Mouse (Mus musculus): ENCODE data around the gene Hnrnpl. TPM values are rescaled to one million over a fixed set of nuclear protein-coding genes. Genes with fewer than 3 reads are reported as not detected.

The Hnrnpl gene
- polyA plus RNA-seq, 1 experiment from 2014 or later: 326 TPM

- H3K4me3 ChIP-seq (ENCODE audit: low read depth, low read length): peak overlapping the region; percentile 39
- peaks cover 14% of the 10 kb centered on the region for H3K36me3 ChIP-seq (ENCODE audit: control insufficient read depth, insufficient read depth, low read length)
- H3K9ac ChIP-seq (ENCODE audit: low read length): peak overlapping the region; percentile 58
- no peak overlapping the region for H3K27ac ChIP-seq (ENCODE audit: low read depth, low read length)
- H3K27me3 ChIP-seq (ENCODE audit: control insufficient read depth, insufficient read depth, low read length): no peaks in the 10 kb centered on the region
- DNase-seq (ENCODE audit: low spot score): no peak
- ATAC-seq (ENCODE audit: insufficient read depth, low FRiP score, low TSS enrichment): no peak
- H3K4me1 ChIP-seq (ENCODE audit: control insufficient read depth, insufficient read depth, low read length): peaks cover 3% of the 10 kb centered on the region
- peak overlapping the region; percentile 58 for H3K4me2 ChIP-seq (ENCODE audit: low read depth)
- H3K9me3 ChIP-seq (ENCODE audit: control insufficient read depth, low read length): no peaks in the 10 kb centered on the region
- 68% methylated on average over 11 of the region's 11 CpGs for WGBS
Measured at GRCm38 (mm10) chr7:28825686-28826401, 17.5 kb downstream of the Hnrnpl start.

DNA sequence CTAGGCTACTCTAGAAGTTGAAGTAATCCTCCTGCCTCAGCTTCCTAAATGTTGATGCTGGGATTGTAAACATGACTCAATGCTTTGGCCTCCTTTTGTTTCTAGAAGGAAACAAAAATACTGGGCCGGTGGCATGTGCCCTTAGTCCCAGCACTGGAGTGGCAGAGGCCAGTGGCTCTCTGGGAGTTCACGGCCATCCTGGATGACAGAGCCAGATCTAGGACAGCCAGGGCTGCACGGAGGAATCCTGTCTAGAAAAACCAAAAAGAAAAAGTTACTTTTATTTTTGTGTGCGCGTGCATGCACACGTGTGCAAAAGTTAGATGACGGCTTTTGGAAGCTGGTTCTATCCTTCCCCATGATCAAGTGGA, 18.0 kb downstream of the Hnrnpl start:
- Histone ChIP-seq H3K27ac (ENCODE audit: low read depth, low read length) (no peak overlapping the region), H3K36me3 (ENCODE audit: control insufficient read depth, insufficient read depth, low read length) (peaks cover 9% of the 10 kb centered on the region), H3K4me3 (ENCODE audit: low read depth, low read length) (no peak overlapping the region), H3K9me3 (ENCODE audit: control insufficient read depth, low read length) (no peaks in the 10 kb centered on the region), H3K4me1 (ENCODE audit: control insufficient read depth, insufficient read depth, low read length) (no peaks in the 10 kb centered on the region), H3K9ac (ENCODE audit: low read length) (no peak overlapping the region), H3K4me2 (ENCODE audit: low read depth) (no peak overlapping the region), H3K27me3 (ENCODE audit: control insufficient read depth, insufficient read depth, low read length) (no peaks in the 10 kb centered on the region)
- DNase-seq (ENCODE audit: low spot score) (no peak), ATAC-seq (ENCODE audit: insufficient read depth, low FRiP score, low TSS enrichment) (no peak)
- 94% methylated on average over 7 of the region's 7 CpGs for WGBS

GRCm38 (mm10) chr7:28827338-28827737, 19.0 kb downstream of the Hnrnpl start:
- Histone ChIP-seq H3K27me3 (ENCODE audit: control insufficient read depth, insufficient read depth, low read length) (no peaks in the 10 kb centered on the region), H3K27ac (ENCODE audit: low read depth, low read length) (no peak overlapping the region), H3K4me1 (ENCODE audit: control insufficient read depth, insufficient read depth, low read length) (no peaks in the 10 kb centered on the region), H3K4me3 (ENCODE audit: low read depth, low read length) (no peak overlapping the region), H3K9ac (ENCODE audit: low read length) (no peak overlapping the region), H3K4me2 (ENCODE audit: low read depth) (no peak overlapping the region), H3K9me3 (ENCODE audit: control insufficient read depth, low read length) (no peaks in the 10 kb centered on the region), H3K36me3 (ENCODE audit: control insufficient read depth, insufficient read depth, low read length) (peaks cover 2% of the 10 kb centered on the region)
- WGBS: 83% methylated on average over 3 of the region's 3 CpGs
- DNase-seq (ENCODE audit: low spot score) (no peak), ATAC-seq (ENCODE audit: insufficient read depth, low FRiP score, low TSS enrichment) (no peak)

DNA sequence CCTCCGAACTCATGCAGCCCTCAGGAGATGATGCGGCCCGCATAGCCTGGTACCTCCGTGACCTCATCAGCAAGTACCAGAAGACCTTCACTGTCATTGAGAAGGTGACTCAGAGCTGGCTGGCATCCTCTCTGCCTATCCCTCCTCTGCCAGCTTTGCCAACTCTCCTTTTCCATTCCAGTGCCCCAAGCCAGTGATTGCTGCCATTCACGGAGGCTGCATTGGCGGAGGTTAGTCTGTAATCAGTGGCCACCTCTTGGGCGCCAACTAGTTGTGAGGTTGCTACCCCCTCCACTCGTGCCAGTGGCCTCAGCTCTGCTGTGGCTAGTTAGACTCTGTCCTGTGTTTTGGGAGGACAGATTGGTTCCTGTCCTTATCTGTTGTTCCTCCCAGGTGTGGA, 21.5 kb downstream of the Hnrnpl start:
- Histone ChIP-seq H3K27me3 (ENCODE audit: control insufficient read depth, insufficient read depth, low read length) (no peaks in the 10 kb centered on the region), H3K4me2 (ENCODE audit: low read depth) (no peak overlapping the region), H3K4me1 (ENCODE audit: control insufficient read depth, insufficient read depth, low read length) (no peaks in the 10 kb centered on the region), H3K27ac (ENCODE audit: low read depth, low read length) (no peak overlapping the region), H3K4me3 (ENCODE audit: low read depth, low read length) (no peak overlapping the region), H3K36me3 (ENCODE audit: control insufficient read depth, insufficient read depth, low read length) (no peaks in the 10 kb centered on the region; the same call in 1 of the 2 replicates), H3K9ac (ENCODE audit: low read length) (no peak overlapping the region), H3K9me3 (ENCODE audit: control insufficient read depth, low read length) (no peaks in the 10 kb centered on the region)
- ATAC-seq (ENCODE audit: insufficient read depth, low FRiP score, low TSS enrichment): no peak
- WGBS: 92% methylated on average over 8 of the region's 8 CpGs
- DNase-seq (ENCODE audit: low spot score): no peak

DNA sequence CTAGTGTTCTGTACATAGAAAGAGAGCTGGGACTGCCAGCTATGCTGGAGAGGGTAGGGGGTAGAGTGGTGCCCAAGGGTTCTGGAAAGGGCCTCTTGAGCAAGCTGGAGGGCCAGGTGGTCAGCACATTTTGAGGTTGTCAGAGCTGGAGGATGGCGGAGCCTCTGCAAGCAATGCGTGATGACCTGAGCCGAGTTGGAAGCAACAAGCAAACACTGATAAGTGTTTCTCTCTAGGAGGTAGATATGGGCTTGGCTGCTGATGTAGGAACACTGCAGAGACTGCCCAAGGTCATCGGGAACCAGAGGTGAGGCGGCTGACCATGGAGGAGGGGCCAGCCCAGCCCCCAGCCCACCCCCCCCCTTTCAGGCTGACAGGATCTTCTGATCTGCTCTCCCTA, 22.6 kb downstream of the Hnrnpl start:
- Histone ChIP-seq H3K27me3 (ENCODE audit: control insufficient read depth, insufficient read depth, low read length) (no peaks in the 10 kb centered on the region), H3K36me3 (ENCODE audit: control insufficient read depth, insufficient read depth, low read length) (no peaks in the 10 kb centered on the region; the same call in 1 of the 2 replicates), H3K4me3 (ENCODE audit: low read depth, low read length) (no peak overlapping the region), H3K4me2 (ENCODE audit: low read depth) (no peak overlapping the region), H3K27ac (ENCODE audit: low read depth, low read length) (no peak overlapping the region), H3K9ac (ENCODE audit: low read length) (no peak overlapping the region), H3K4me1 (ENCODE audit: control insufficient read depth, insufficient read depth, low read length) (no peaks in the 10 kb centered on the region), H3K9me3 (ENCODE audit: control insufficient read depth, low read length) (no peaks in the 10 kb centered on the region)
- 98% methylated on average over 5 of the region's 5 CpGs for WGBS
- DNase-seq (ENCODE audit: low spot score): no peak
- no peak for ATAC-seq (ENCODE audit: insufficient read depth, low FRiP score, low TSS enrichment)

GRCm38 (mm10) chr7:28831411-28832125, 23.2 kb downstream of the Hnrnpl start:
- ATAC-seq (ENCODE audit: insufficient read depth, low FRiP score, low TSS enrichment) (no peak), DNase-seq (ENCODE audit: low spot score) (no peak)
- Histone ChIP-seq H3K27ac (ENCODE audit: low read depth, low read length) (no peak overlapping the region), H3K4me2 (ENCODE audit: low read depth) (no peak overlapping the region), H3K4me3 (ENCODE audit: low read depth, low read length) (no peak overlapping the region), H3K9me3 (ENCODE audit: control insufficient read depth, low read length) (no peaks in the 10 kb centered on the region), H3K27me3 (ENCODE audit: control insufficient read depth, insufficient read depth, low read length) (no peaks in the 10 kb centered on the region), H3K4me1 (ENCODE audit: control insufficient read depth, insufficient read depth, low read length) (no peaks in the 10 kb centered on the region), H3K9ac (ENCODE audit: low read length) (no peak overlapping the region), H3K36me3 (ENCODE audit: control insufficient read depth, insufficient read depth, low read length) (no peaks in the 10 kb centered on the region; the same call in 1 of the 2 replicates)
- WGBS: 90% methylated on average over 17 of the region's 17 CpGs

DNA sequence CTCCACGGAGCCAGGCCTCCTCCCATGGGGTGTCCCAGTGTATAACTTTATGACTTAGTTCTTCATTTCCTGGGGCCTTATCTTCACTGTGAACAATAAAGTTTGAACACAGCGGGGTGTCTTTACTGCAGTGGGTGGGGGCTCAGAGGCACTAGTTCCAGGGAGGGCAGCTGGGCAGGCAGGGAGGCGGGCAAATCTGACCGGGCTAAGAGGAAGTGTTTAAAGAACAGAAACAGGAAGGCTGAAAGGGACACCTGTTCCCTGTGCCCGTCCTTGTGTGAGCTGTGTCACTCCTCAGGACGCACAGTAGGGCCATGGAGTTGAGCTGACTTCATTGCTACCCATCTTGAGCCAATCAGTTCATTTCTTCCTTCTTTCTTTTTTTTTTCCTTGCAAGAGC, 23.8 kb downstream of the Hnrnpl start:
- no peak overlapping the region for H3K9ac ChIP-seq (ENCODE audit: low read length)
- H3K4me1 ChIP-seq (ENCODE audit: control insufficient read depth, insufficient read depth, low read length): no peaks in the 10 kb centered on the region
- no peak overlapping the region for H3K4me2 ChIP-seq (ENCODE audit: low read depth)
- WGBS: 62% methylated on average over 6 of the region's 6 CpGs
- DNase-seq (ENCODE audit: low spot score): no peak
- no peaks in the 10 kb centered on the region for H3K9me3 ChIP-seq (ENCODE audit: control insufficient read depth, low read length)
- H3K27me3 ChIP-seq (ENCODE audit: control insufficient read depth, insufficient read depth, low read length): no peaks in the 10 kb centered on the region
- H3K4me3 ChIP-seq (ENCODE audit: low read depth, low read length): no peak overlapping the region
- no peak for ATAC-seq (ENCODE audit: insufficient read depth, low FRiP score, low TSS enrichment)
- H3K27ac ChIP-seq (ENCODE audit: low read depth, low read length): no peak overlapping the region
- no peaks in the 10 kb centered on the region; the same call in 1 of the 2 replicates for H3K36me3 ChIP-seq (ENCODE audit: control insufficient read depth, insufficient read depth, low read length)

- H3K4me3 ChIP-seq (ENCODE audit: low read depth, low read length): no peak within 1 kb of the TSS
- ATAC-seq (ENCODE audit: insufficient read depth, low FRiP score, low TSS enrichment): no peak
- no peak within 1 kb of the TSS for H3K4me2 ChIP-seq (ENCODE audit: low read depth)
- H3K27ac ChIP-seq (ENCODE audit: low read depth, low read length): no peak within 1 kb of the TSS
- no peaks in the 10 kb centered on the region; the same call in 1 of the 2 replicates for H3K36me3 ChIP-seq (ENCODE audit: control insufficient read depth, insufficient read depth, low read length)
- no peaks in the 10 kb centered on the region for H3K9me3 ChIP-seq (ENCODE audit: control insufficient read depth, low read length)
- no peaks in the 10 kb centered on the region for H3K27me3 ChIP-seq (ENCODE audit: control insufficient read depth, insufficient read depth, low read length)
- DNase-seq (ENCODE audit: low spot score): no peak
- H3K9ac ChIP-seq (ENCODE audit: low read length): no peak within 1 kb of the TSS
- H3K4me1 ChIP-seq (ENCODE audit: control insufficient read depth, insufficient read depth, low read length): no peaks in the 10 kb centered on the region
- WGBS: 86% methylated on average over 6 of the region's 6 CpGs
Measured at GRCm38 (mm10) chr7:28833723-28834347, 25.5 kb downstream of the Hnrnpl start, which contains the start of gene Lgals4. TSS of gene Lgals4 (plus strand) at chr7:28833854.
